ENCODE assay signal across 37 mouse cellular contexts in genomic region chr3:101281841-101282240, GRCm38 (mm10). TPM values are rescaled to one million over a fixed set of nuclear protein-coding genes. Genes with fewer than 3 reads are reported as not detected.
DNase-seq lines count a peak whose midpoint lies in the region; ATAC-seq and TF ChIP-seq lines count a peak whose summit lies in the region.
"Had no signal": no experiment of that assay in that cellular context is flagged by ENCODE, and none has a peak within 500 bp of the region (broad histone marks: within the 10 kb centered on the region; RNA-seq: fewer than 3 reads in every experiment).

No protein-coding gene starts in this region.

- H3K9me3 ChIP-seq in heart, embryonic 12.5 days (replicated peaks): no peaks in the 10 kb centered on the region
- H3K9me3 ChIP-seq: embryonic facial prominence, embryonic 15.5 days; neural tube, embryonic 13.5 days had no signal

- H3K27me3 ChIP-seq in heart, adult 2 months (ENCODE audit: control insufficient read depth, insufficient read depth, low read length): no peaks in the 10 kb centered on the region
- no peaks in the 10 kb centered on the region for H3K27me3 ChIP-seq in heart, embryonic 12.5 days (replicated peaks)
- H3K27me3 ChIP-seq in thymus, adult 2 months (ENCODE audit: control insufficient read depth, insufficient read depth, low read length): no peaks in the 10 kb centered on the region
- H3K27me3 ChIP-seq: embryonic facial prominence, embryonic 15.5 days; neural tube, embryonic 13.5 days had no signal

- no peak overlapping the region for H3K9ac ChIP-seq in heart, adult 2 months (ENCODE audit: low read depth, low read length)
- no peak overlapping the region for H3K9ac ChIP-seq in heart, embryonic 12.5 days
- H3K9ac ChIP-seq: embryonic facial prominence, embryonic 15.5 days; hindbrain, embryonic 14.5 days; liver, embryonic 14.5 days; neural tube, embryonic 13.5 days had no signal

- no peaks in the 10 kb centered on the region for H3K36me3 ChIP-seq in heart, adult 2 months (ENCODE audit: control insufficient read depth, insufficient read depth, low read length)
- H3K36me3 ChIP-seq in heart, embryonic 12.5 days: no peaks in the 10 kb centered on the region
- H3K36me3 ChIP-seq in thymus, adult 2 months (ENCODE audit: control insufficient read depth, insufficient read depth, low read length): peaks cover 10% of the 10 kb centered on the region; the same call in 1 of the 2 replicates
- H3K36me3 ChIP-seq: embryonic facial prominence, embryonic 15.5 days; neural tube, embryonic 13.5 days had no signal

- peak; percentile 61 for DNase-seq in CD4-positive, CD25-positive, alpha-beta regulatory T cell, adult 2 months (ENCODE audit: low read depth, low spot score)
- peak in 1 of 2 experiments; percentile 13 for DNase-seq in heart, adult 2 months
- no peak for DNase-seq in thymus, adult 2 months
- no peak for DNase-seq in thymus, postnatal 0 days (ENCODE audit: low spot score)
- DNase-seq in urinary bladder, postnatal 14 days (ENCODE audit: low spot score): no peak
- no peak for DNase-seq in urinary bladder, postnatal 10 days (ENCODE audit: low spot score)
- DNase-seq: adrenal gland, postnatal 25 days; cerebellum, adult 11-12 months; cerebellum, adult 9-11 months; embryo, embryonic 11 days; gastrocnemius, postnatal 25 days; heart, postnatal 4 days; kidney, adult 11 months; kidney, postnatal 14 days; layer of hippocampus, adult 9-11 months; liver; lung, adult 2 months; lung, postnatal 14 days; right cerebral cortex, postnatal 14 days had no signal

- no peaks in the 10 kb centered on the region for H3K79me2 ChIP-seq in heart, adult 2 months (replicated peaks; ENCODE audit: control insufficient read depth, insufficient read depth, low read length)

- H3K27ac ChIP-seq in heart, adult 2 months: peak overlapping the region; percentile 16; the same call in 1 of the 2 replicates
- no peak overlapping the region for H3K27ac ChIP-seq in heart, embryonic 12.5 days (ENCODE audit: poor library complexity, severe bottlenecking)
- peak overlapping the region; percentile 76 for H3K27ac ChIP-seq in thymus, adult 2 months (ENCODE audit: control insufficient read depth, insufficient read depth, low read length)
- H3K27ac ChIP-seq: embryonic facial prominence, embryonic 15.5 days; hindbrain, embryonic 14.5 days; liver, embryonic 14.5 days; stomach, postnatal 0 days had no signal

- WGBS in heart, adult 2 months: 74% methylated on average over 4 of the region's 4 CpGs
- 62% methylated on average over 4 of the region's 4 CpGs for WGBS in heart, embryonic 12.5 days
- WGBS in thymus, adult 2 months: 85% methylated on average over 4 of the region's 4 CpGs

- intact Hi-C loops in heart, adult 2 months (cut with DNase I): loop anchor here (2.0 kb wide), 1 partner anchor 151 kb away; no protein-coding TSS in a partner anchor

- peaks cover 15% of the 10 kb centered on the region for H3K4me1 ChIP-seq in heart, adult 2 months (ENCODE audit: control insufficient read depth, insufficient read depth, low read length)
- H3K4me1 ChIP-seq in heart, embryonic 12.5 days (replicated peaks): peaks cover 15% of the 10 kb centered on the region
- peaks cover 67% of the 10 kb centered on the region for H3K4me1 ChIP-seq in thymus, adult 2 months (replicated peaks; ENCODE audit: control insufficient read depth, insufficient read depth, low read length)

- no peak overlapping the region for H3K4me3 ChIP-seq in heart, adult 2 months
- no peak overlapping the region for H3K4me3 ChIP-seq in heart, embryonic 12.5 days
- H3K4me3 ChIP-seq in thymus, adult 2 months (ENCODE audit: control insufficient read depth, insufficient read depth, low read length): no peak overlapping the region
- H3K4me3 ChIP-seq: embryonic facial prominence, embryonic 15.5 days; myocyte; neural tube, embryonic 13.5 days had no signal

- no peak overlapping the region for H3K4me2 ChIP-seq in heart, embryonic 12.5 days
- H3K4me2 ChIP-seq: embryonic facial prominence, embryonic 15.5 days; heart, embryonic 11.5 days; hindbrain, embryonic 14.5 days; midbrain, embryonic 11.5 days; neural tube, embryonic 13.5 days had no signal

- TF ChIP-seq CTCF in heart, adult 2 months (IDR thresholded peaks at IDR 0.05): no peak
- TF ChIP-seq CTCF in thymus, adult 2 months (IDR thresholded peaks at IDR 0.05; ENCODE audit: borderline replicate concordance, control insufficient read depth, extremely low read depth, insufficient read depth, low read length, poor library complexity): no peak

- TF ChIP-seq POLR2A in heart, adult 2 months (IDR thresholded peaks at IDR 0.05; ENCODE audit: insufficient read depth, low read depth, low read length): no peak
- TF ChIP-seq POLR2A in thymus, adult 2 months (IDR thresholded peaks at IDR 0.05; ENCODE audit: control insufficient read depth, extremely low read depth, insufficient read depth, low read length, poor library complexity): no peak

- TF ChIP-seq EP300 in heart, adult 2 months (IDR thresholded peaks at IDR 0.05; ENCODE audit: insufficient read depth, low read depth, low read length): no peak

- no peak for ATAC-seq in CD4-positive, CD25-positive, alpha-beta regulatory T cell, adult 4 months
- no peak for ATAC-seq in heart, embryonic 12.5 days (ENCODE audit: insufficient number of reproducible peaks, low FRiP score)
- ATAC-seq: inflammation-experienced regulatory T-cells, adult 6 months had no signal

RNA-seq across cellular contexts. Expression of gene Cd2, which starts 5.9 kb away (rescaled TPM):
- polyA plus RNA-seq in CD4-positive, CD25-positive, alpha-beta regulatory T cell, adult 4 months (2017; shearing (Covaris generic)): 1,000 to 10,000 TPM; 1,558 to 1,756 TPM
- total RNA-seq in heart, adult 2 months (2021): 1 to 10 TPM in 1 of 2 experiments, under 1 TPM in 1; 0.84 to 1.1 TPM
- polyA plus RNA-seq in heart, adult 2 months (2012; rRNA removed): 0.76 and 1.7 TPM in 2 replicates
- not detected in 2 replicates for polyA plus RNA-seq in heart, embryonic 12.5 days (2016; fragmentation: Nextera tagmentation; extraction: Ambion mirVana)
- polyA plus RNA-seq in thymus, adult 2 months (2012; rRNA removed): 97.5 and 117 TPM in 2 replicates
- 236 and 256 TPM in 2 replicates for polyA plus RNA-seq in thymus, postnatal 0 days (2015; fragmentation: Nextera tagmentation; extraction: Ambion mirVana)
- total RNA-seq: left cerebral cortex, postnatal 14 days; megakaryocyte progenitor cell, adult 5-6 weeks; midbrain, postnatal 0 days had no signal
- polyA plus RNA-seq: C2C12; heart, postnatal 0 days; hindbrain, embryonic 14.5 days; kidney, embryonic 14.5 days; limb, embryonic 11.5 days; liver, embryonic 14.5 days; midbrain, embryonic 11.5 days; myocyte; stomach, postnatal 0 days had no signal

Comparison
In these comparisons a context has a peak if more than half of its experiments do, and no peak if none do; other contexts are left out.
1. RNA of gene Cd2, which starts 5.9 kb away (polyA plus RNA-seq): 1,558 to 1,756 TPM in CD4-positive, CD25-positive, alpha-beta regulatory T cell, adult 4 months, 236 to 256 TPM in thymus, postnatal 0 days and 97.5 to 117 TPM in thymus, adult 2 months; 0.76 to 1.7 TPM in heart, adult 2 months and not detected in heart, embryonic 12.5 days; every median in the first group is over 10 times any median in the second.